In genomic region chr9:121316621-121317405, GRCm38 (mm10) we compare ENCODE assay signal across 7 mouse cellular contexts. TPM values are rescaled to one million over a fixed set of nuclear protein-coding genes. Genes with fewer than 3 reads are reported as not detected.
DNase-seq lines count a peak whose midpoint lies in the region; ATAC-seq and TF ChIP-seq lines count a peak whose summit lies in the region.

No protein-coding gene starts in this region.

- H3K4me2 ChIP-seq in forebrain, embryonic 16.5 days (ENCODE audit: low read length), result no peak overlapping the region
- H3K4me2 ChIP-seq in hindbrain, embryonic 12.5 days (replicated peaks), result no peak overlapping the region
- H3K4me2 ChIP-seq in lung, postnatal 0 days (replicated peaks; ENCODE audit: low read depth, low read length), result no peak overlapping the region
- H3K4me2 ChIP-seq in stomach, embryonic 16.5 days (ENCODE audit: low read depth, low read length), result no peak overlapping the region

- H3K36me3 ChIP-seq in ES-Bruce4 (ENCODE audit: control insufficient read depth, insufficient read depth, low read length, poor library complexity, severe bottlenecking), result peaks cover 7% of the 10 kb centered on the region
- no peaks in the 10 kb centered on the region for H3K36me3 ChIP-seq in forebrain, embryonic 16.5 days (ENCODE audit: control insufficient read depth, insufficient read depth)
- peaks cover 6% of the 10 kb centered on the region; the same call in 1 of the 2 replicates for H3K36me3 ChIP-seq in hindbrain, embryonic 12.5 days
- no peaks in the 10 kb centered on the region; the same call in 1 of the 2 replicates for H3K36me3 ChIP-seq in lung, postnatal 0 days (ENCODE audit: insufficient read depth, low read length)
- H3K36me3 ChIP-seq in stomach, embryonic 16.5 days (ENCODE audit: control insufficient read depth, insufficient read depth, low read length), result no peaks in the 10 kb centered on the region

- H3K4me1 ChIP-seq in ES-Bruce4 (ENCODE audit: control insufficient read depth, insufficient read depth, low read length), result peaks cover 15% of the 10 kb centered on the region
- peaks cover 59% of the 10 kb centered on the region for H3K4me1 ChIP-seq in forebrain, embryonic 16.5 days (replicated peaks; ENCODE audit: control insufficient read depth, insufficient read depth, low read length)
- H3K4me1 ChIP-seq in hindbrain, embryonic 12.5 days, result peaks cover 64% of the 10 kb centered on the region
- H3K4me1 ChIP-seq in lung, postnatal 0 days (ENCODE audit: insufficient read depth, low read depth, low read length), result peaks cover 22% of the 10 kb centered on the region
- H3K4me1 ChIP-seq in stomach, embryonic 16.5 days (ENCODE audit: control insufficient read depth, insufficient read depth, low read length), result peaks cover 52% of the 10 kb centered on the region

- no peak for TF ChIP-seq POLR2A in ES-Bruce4 (IDR thresholded peaks at IDR 0.05; ENCODE audit: insufficient read depth, low read length)

- peak; percentile 66; the same call in 1 of the 2 replicates for TF ChIP-seq EP300 in ES-Bruce4 (IDR thresholded peaks at IDR 0.05; ENCODE audit: insufficient read depth, low read depth, low read length)
- TF ChIP-seq EP300 in lung, postnatal 0 days (IDR thresholded peaks at IDR 0.05), result no peak

- H3K9ac ChIP-seq in ES-Bruce4 (ENCODE audit: low read depth, poor library complexity, severe bottlenecking), result no peak overlapping the region
- no peak overlapping the region for H3K9ac ChIP-seq in forebrain, embryonic 16.5 days (replicated peaks; ENCODE audit: low read depth, low read length)
- no peak overlapping the region for H3K9ac ChIP-seq in hindbrain, embryonic 12.5 days
- H3K9ac ChIP-seq in lung, postnatal 0 days (replicated peaks; ENCODE audit: low read depth), result no peak overlapping the region
- H3K9ac ChIP-seq in stomach, embryonic 16.5 days (ENCODE audit: low read length), result no peak overlapping the region

- peak overlapping the region; percentile 42 for H3K27ac ChIP-seq in ES-Bruce4 (ENCODE audit: insufficient read depth, low read length)
- peak overlapping the region; percentile 73 for H3K27ac ChIP-seq in forebrain, embryonic 16.5 days (ENCODE audit: low read length)
- H3K27ac ChIP-seq in hindbrain, embryonic 12.5 days, result peak overlapping the region; percentile 60; the same call in 1 of the 2 replicates
- H3K27ac ChIP-seq in lung, postnatal 0 days (ENCODE audit: low read length), result peak overlapping the region; percentile 94
- H3K27ac ChIP-seq in stomach, embryonic 16.5 days (ENCODE audit: low read length), result peak overlapping the region; percentile 66

- 50% methylated on average over 12 of the region's 12 CpGs for WGBS in forebrain, embryonic 16.5 days
- 61% methylated on average over 12 of the region's 12 CpGs for WGBS in hindbrain, embryonic 12.5 days
- 43% methylated on average over 12 of the region's 12 CpGs for WGBS in lung, postnatal 0 days
- WGBS in stomach, embryonic 16.5 days, result 58% methylated on average over 12 of the region's 12 CpGs

- H3K27me3 ChIP-seq in ES-Bruce4 (ENCODE audit: control insufficient read depth, insufficient read depth, low read length, poor library complexity, severe bottlenecking), result no peaks in the 10 kb centered on the region
- no peaks in the 10 kb centered on the region for H3K27me3 ChIP-seq in forebrain, embryonic 16.5 days (replicated peaks; ENCODE audit: control insufficient read depth, insufficient read depth, low read length)
- no peaks in the 10 kb centered on the region for H3K27me3 ChIP-seq in hindbrain, embryonic 12.5 days
- no peaks in the 10 kb centered on the region for H3K27me3 ChIP-seq in lung, postnatal 0 days (replicated peaks; ENCODE audit: insufficient read depth, low read length)
- no peaks in the 10 kb centered on the region for H3K27me3 ChIP-seq in stomach, embryonic 16.5 days (ENCODE audit: control insufficient read depth, insufficient read depth, low read length)

- no peak for TF ChIP-seq CTCF in ES-Bruce4 (IDR thresholded peaks at IDR 0.05; ENCODE audit: low read depth, low read length)
- peak; percentile 51 for TF ChIP-seq CTCF in lung, postnatal 0 days (IDR thresholded peaks at IDR 0.05)

- peaks cover 34% of the 10 kb centered on the region for H3K9me3 ChIP-seq in ES-Bruce4 (replicated peaks; ENCODE audit: control insufficient read depth, insufficient read depth, low read length, poor library complexity, severe bottlenecking)
- H3K9me3 ChIP-seq in forebrain, embryonic 16.5 days (ENCODE audit: control insufficient read depth, low read length), result no peaks in the 10 kb centered on the region
- no peaks in the 10 kb centered on the region for H3K9me3 ChIP-seq in hindbrain, embryonic 12.5 days (replicated peaks)
- H3K9me3 ChIP-seq in lung, postnatal 0 days (ENCODE audit: low read length), result no peaks in the 10 kb centered on the region
- peaks cover under 1% of the 10 kb centered on the region; the same call in 1 of the 2 replicates for H3K9me3 ChIP-seq in stomach, embryonic 16.5 days (replicated peaks; ENCODE audit: control insufficient read depth, low read length)

- ATAC-seq in forebrain, embryonic 16.5 days, result no peak
- ATAC-seq in hindbrain, embryonic 12.5 days (ENCODE audit: low FRiP score), result no peak
- ATAC-seq in lung, postnatal 0 days, result peak; percentile 34
- ATAC-seq in stomach, embryonic 16.5 days (ENCODE audit: insufficient read depth, low FRiP score), result no peak

- no peak overlapping the region for H3K4me3 ChIP-seq in ES-Bruce4 (ENCODE audit: low read depth, low read length)
- no peak overlapping the region for H3K4me3 ChIP-seq in forebrain, embryonic 16.5 days (replicated peaks; ENCODE audit: low read length)
- no peak overlapping the region for H3K4me3 ChIP-seq in hindbrain, embryonic 12.5 days
- H3K4me3 ChIP-seq in lung, postnatal 0 days (ENCODE audit: low read depth, low read length), result no peak overlapping the region
- H3K4me3 ChIP-seq in stomach, embryonic 16.5 days (replicated peaks; ENCODE audit: low read length), result no peak overlapping the region

- DNase-seq in adrenal gland, adult 2 months, result peak; percentile 75
- DNase-seq in lung, postnatal 0 days (ENCODE audit: low spot score), result peak; percentile 88
- no peak for DNase-seq in layer of hippocampus, postnatal 36 days

RNA-seq across cellular contexts. Expression of gene Trak1, which starts 19.5 kb away (rescaled TPM):
- polyA plus RNA-seq in ES-Bruce4 (2011; ENCODE audit: insufficient read depth, insufficient read length, low read depth, missing spikeins), result 40.3 and 44.1 TPM in 2 replicates
- total RNA-seq in adrenal gland, adult 2 months (2021), result 10 to 100 TPM; 67.8 to 83.7 TPM
- 52.2 and 52.3 TPM in 2 replicates for polyA plus RNA-seq in adrenal gland, adult 2 months (2012; rRNA removed)
- polyA plus RNA-seq in forebrain, embryonic 16.5 days (2015; fragmentation: Nextera tagmentation; extraction: Ambion mirVana), result 85.1 and 92.2 TPM in 2 replicates
- polyA plus RNA-seq in hindbrain, embryonic 12.5 days (2016; fragmentation: Nextera tagmentation; extraction: Ambion mirVana), result 38.8 and 41.6 TPM in 2 replicates
- polyA plus RNA-seq in lung, postnatal 0 days (2015; fragmentation: Nextera tagmentation; extraction: Ambion mirVana), result 27.1 and 28.6 TPM in 2 replicates
- 24.1 and 25.1 TPM in 2 replicates for polyA plus RNA-seq in stomach, embryonic 16.5 days (2015; fragmentation: Nextera tagmentation; extraction: Ambion mirVana)
- 100 to 1,000 TPM; 235 to 247 TPM for total RNA-seq in layer of hippocampus, postnatal 36 days (2021)

RNA-seq across cellular contexts. Expression of gene Ulk4, which starts 39.8 kb away (rescaled TPM):
- 3.1 and 3.3 TPM in 2 replicates for polyA plus RNA-seq in ES-Bruce4 (2011; ENCODE audit: insufficient read depth, insufficient read length, low read depth, missing spikeins)
- total RNA-seq in adrenal gland, adult 2 months (2021), result 1 to 10 TPM; 1.5 to 2.0 TPM
- polyA plus RNA-seq in adrenal gland, adult 2 months (2012; rRNA removed), result 2.3 and 6.0 TPM in 2 replicates
- polyA plus RNA-seq in forebrain, embryonic 16.5 days (2015; fragmentation: Nextera tagmentation; extraction: Ambion mirVana), result 115 and 169 TPM in 2 replicates
- 147 and 164 TPM in 2 replicates for polyA plus RNA-seq in hindbrain, embryonic 12.5 days (2016; fragmentation: Nextera tagmentation; extraction: Ambion mirVana)
- polyA plus RNA-seq in lung, postnatal 0 days (2015; fragmentation: Nextera tagmentation; extraction: Ambion mirVana), result 117 and 122 TPM in 2 replicates
- 124 and 156 TPM in 2 replicates for polyA plus RNA-seq in stomach, embryonic 16.5 days (2015; fragmentation: Nextera tagmentation; extraction: Ambion mirVana)
- 10 to 100 TPM in 1 of 2 experiments, 1 to 10 TPM in 1; 7.2 to 10.6 TPM for total RNA-seq in layer of hippocampus, postnatal 36 days (2021)

Comparison
In these comparisons a context has a peak if more than half of its experiments do, and no peak if none do; other contexts are left out.
1. H3K27ac ChIP-seq: peak in every context shown above with its lines; median percentile 94 in lung, postnatal 0 days; 73 in forebrain, embryonic 16.5 days; 66 in stomach, embryonic 16.5 days; 60 in hindbrain, embryonic 12.5 days; 42 in ES-Bruce4.
2. DNase-seq: peak in adrenal gland, adult 2 months (single experiment) and lung, postnatal 0 days (single experiment); none in layer of hippocampus, postnatal 36 days (0 of 2).
3. RNA of gene Ulk4, which starts 39.8 kb away (polyA plus RNA-seq): 147 to 164 TPM in hindbrain, embryonic 12.5 days, 124 to 156 TPM in stomach, embryonic 16.5 days, 117 to 122 TPM in lung, postnatal 0 days and 115 to 169 TPM in forebrain, embryonic 16.5 days; 3.1 to 3.3 TPM in ES-Bruce4 and 2.3 to 6.0 TPM in adrenal gland, adult 2 months; every median in the first group is over 10 times any median in the second.